Mouse (Mus musculus) midbrain, postnatal 0 days (tissue): Measurements from ENCODE around the gene Mrps34. TPM values are rescaled to one million over a fixed set of nuclear protein-coding genes. Genes with fewer than 3 reads are reported as not detected.

Source experiments
- ATAC-seq: fragments of 200-750 bp; cut with Nextera tagmentation; 2 replicates; pipeline ENCODE4 v1.8.0; 2017; ENCODE audit warnings: moderate number of reproducible peaks, mild to moderate bottlenecking, moderate TSS enrichment, moderate library complexity; ENCODE audit not compliant: low FRiP score
- DNase-seq: peaks from one replicate; pipeline ENCODE4 v3.0.0-alpha.2; 2015; ENCODE audit warnings: low spot score
- H3K27ac ChIP-seq: fragments of 300-500 bp; sonication (generic); 2 replicates; pipeline ENCODE4 v1.5.1; 2014; ENCODE audit warnings: low read depth, mild to moderate bottlenecking, low read length, mixed read lengths
- H3K27me3 ChIP-seq: fragments of 300-500 bp; sonication (generic); 2 replicates; pipeline ENCODE4 v1.6.1; 2014; ENCODE audit warnings: low read length, control low read depth, mixed read lengths; ENCODE audit not compliant: insufficient read depth
- H3K36me3 ChIP-seq: fragments of 300-500 bp; sonication (generic); 2 replicates; pipeline ENCODE4 v1.6.1; 2014; ENCODE audit warnings: low read length, control low read depth, mixed read lengths; ENCODE audit not compliant: insufficient read depth
- H3K4me1 ChIP-seq: fragments of 300-500 bp; sonication (generic); 2 replicates; pipeline ENCODE4 v1.6.1; 2014; ENCODE audit warnings: mild to moderate bottlenecking, control low read depth, antibody characterized with exemption, low read length, mixed read lengths; ENCODE audit not compliant: insufficient read depth
- H3K4me2 ChIP-seq: fragments of 300-500 bp; sonication (generic); 2 replicates; pipeline ENCODE4 v1.6.1; 2014; ENCODE audit warnings: low read depth, mild to moderate bottlenecking, low read length, mixed read lengths; ENCODE audit not compliant: poor library complexity, severe bottlenecking
- H3K4me3 ChIP-seq: fragments of 300-500 bp; sonication (generic); 2 replicates; pipeline ENCODE4 v1.5.1; 2014; ENCODE audit warnings: low read depth, mild to moderate bottlenecking, low read length, moderate library complexity
- H3K9ac ChIP-seq: fragments of 300-500 bp; sonication (generic); replicated peaks from 2 replicates; pipeline ENCODE4 v1.6.1; 2014; ENCODE audit warnings: mild to moderate bottlenecking, low read length, moderate library complexity, mixed read lengths; ENCODE audit not compliant: poor library complexity, severe bottlenecking
- H3K9me3 ChIP-seq: fragments of 300-500 bp; sonication (generic); 2 replicates; pipeline ENCODE4 v1.6.1; 2016; ENCODE audit warnings: low read length, control low read depth
- CTCF ChIP-seq: IDR thresholded peaks from 2 replicates; pipeline ENCODE4 v1.5.1; 2016; ENCODE audit warnings: antibody characterized with exemption, mild to moderate bottlenecking
- WGBS: fragments of 180-500 bp; shearing (Covaris S2); extraction: QIAGEN DNeasy Blood & Tissue Kit; methylation state at CpG from one replicate; pipeline ENCODE4 v1.1.7; 2014; 5-methylcytosine and 5-hydroxymethylcytosine counted together
- polyA plus RNA-seq: library from polyadenylated mRNA; unstranded; fragments of >200 nt; fragmentation: Nextera tagmentation; extraction: Ambion mirVana; gene quantifications from 2 replicates; pipeline ENCODE4 v1.2.1, GENCODE M21; 2015
- total RNA-seq: library from RNA; depleted of rRNA; stranded (reverse); fragments of >200 nt; gene quantifications from 2 replicates; pipeline ENCODE4 v1.2.3, GENCODE M21; 2014

Mrps34 gene
- total and polyA plus RNA-seq, 2 experiments from 2014 or later, result 43.8 to 128 TPM

- H3K4me2 ChIP-seq, result peak overlapping the region; percentile 98
- no peaks in the 10 kb centered on the region for H3K27me3 ChIP-seq
- H3K9me3 ChIP-seq, result no peaks in the 10 kb centered on the region
- peaks cover 14% of the 10 kb centered on the region for H3K4me1 ChIP-seq
- no peak for TF ChIP-seq CTCF
- peak overlapping the region; percentile 93 for H3K9ac ChIP-seq
- 10% methylated on average over 23 of the region's 23 CpGs for whole genome bisulfite sequencing
- H3K36me3 ChIP-seq, result peaks cover 50% of the 10 kb centered on the region
- DNase-seq (no peak), ATAC-seq (no peak)
- H3K4me3 ChIP-seq, result peak overlapping the region; percentile 87
- peak overlapping the region; percentile 91 for H3K27ac ChIP-seq
These were observed 790 bp downstream of the Mrps34 start for GRCm38 (mm10) chr17:24895571-24896240.

DNA sequence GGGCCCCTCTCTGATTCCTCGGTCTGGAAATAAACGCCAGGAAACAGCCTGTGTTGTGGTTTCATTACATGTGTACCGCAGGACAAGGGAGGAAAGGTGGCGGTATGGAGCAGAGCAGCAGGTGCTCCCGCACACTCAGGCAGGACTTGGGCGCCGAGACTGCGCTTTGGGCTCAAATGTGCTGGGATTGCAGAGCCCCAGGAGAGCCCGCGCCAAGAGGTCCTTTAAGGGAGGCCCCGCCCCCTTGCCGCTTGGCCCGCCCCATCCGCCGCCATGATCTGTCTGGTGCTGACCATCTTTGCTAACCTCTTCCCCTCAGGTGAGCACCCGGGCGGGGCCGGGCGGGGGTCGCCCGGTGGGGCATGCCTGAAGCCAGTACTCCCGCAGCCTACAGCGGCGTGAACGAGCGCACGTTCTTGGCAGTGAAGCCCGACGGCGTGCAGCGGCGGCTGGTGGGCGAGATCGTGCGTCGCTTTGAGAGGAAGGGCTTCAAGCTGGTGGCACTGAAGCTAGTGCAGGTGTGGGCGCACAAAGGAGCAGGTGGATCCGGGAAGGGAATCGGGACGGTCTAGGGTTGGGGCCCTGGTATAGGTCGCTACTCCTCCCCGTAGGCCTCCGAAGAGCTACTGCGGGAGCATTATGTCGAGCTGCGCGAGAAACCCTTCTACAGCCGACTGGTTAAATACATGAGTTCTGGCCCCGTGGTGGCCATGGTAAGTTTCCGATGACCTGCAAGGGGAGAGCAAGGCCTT lies 1.5 kb downstream of the Mrps34 start, which contains the start of gene Nme3:
Gene Nme3, plus strand, starts transcription at position 260 of the 752 bp plus-strand sequence.
- peak; percentile 49 for ATAC-seq
- Histone ChIP-seq H3K27me3 (no peaks in the 10 kb centered on the region), H3K36me3 (peaks cover 50% of the 10 kb centered on the region), H3K9ac (peak within 1 kb of the TSS; percentile 93), H3K9me3 (no peaks in the 10 kb centered on the region), H3K4me2 (peak within 1 kb of the TSS; percentile 98), H3K4me1 (peaks cover 14% of the 10 kb centered on the region), H3K4me3 (peak within 1 kb of the TSS; percentile 87), H3K27ac (peak within 1 kb of the TSS; percentile 91)
- WGBS, result under 1% methylated on average over 50 of the region's 50 CpGs
- DNase-seq, result peak; percentile 75
- peak; percentile 64 for TF ChIP-seq CTCF

- Histone ChIP-seq H3K9ac (peak overlapping the region; percentile 93), H3K36me3 (peaks cover 54% of the 10 kb centered on the region), H3K27me3 (no peaks in the 10 kb centered on the region), H3K9me3 (no peaks in the 10 kb centered on the region), H3K27ac (peak overlapping the region; percentile 91), H3K4me3 (peak overlapping the region; percentile 87), H3K4me2 (peak overlapping the region; percentile 98), H3K4me1 (peaks cover 14% of the 10 kb centered on the region)
- WGBS, result 23% methylated on average over 11 of the region's 11 CpGs
- DNase-seq (no peak), ATAC-seq (peak; percentile 12; the same call in 1 of the 2 replicates)
- no peak for TF ChIP-seq CTCF
These were observed 2.0 kb downstream of the Mrps34 start for GRCm38 (mm10) chr17:24896993-24897269.

GRCm38 (mm10) chr17:24897600-24897999 lies 2.7 kb downstream of the Mrps34 start:
- DNase-seq (no peak), ATAC-seq (no peak)
- Histone ChIP-seq H3K36me3 (peaks cover 54% of the 10 kb centered on the region), H3K27me3 (no peaks in the 10 kb centered on the region), H3K9ac (peak overlapping the region; percentile 93), H3K27ac (0 out of 2 replicates have a peak overlapping the region, but pooled peaks have one; percentile 91), H3K4me3 (peak overlapping the region; percentile 87), H3K4me2 (peak overlapping the region; percentile 98), H3K9me3 (no peaks in the 10 kb centered on the region), H3K4me1 (peaks cover 14% of the 10 kb centered on the region)
- no peak for TF ChIP-seq CTCF
- 79% methylated on average over 4 of the region's 4 CpGs for WGBS

DNA sequence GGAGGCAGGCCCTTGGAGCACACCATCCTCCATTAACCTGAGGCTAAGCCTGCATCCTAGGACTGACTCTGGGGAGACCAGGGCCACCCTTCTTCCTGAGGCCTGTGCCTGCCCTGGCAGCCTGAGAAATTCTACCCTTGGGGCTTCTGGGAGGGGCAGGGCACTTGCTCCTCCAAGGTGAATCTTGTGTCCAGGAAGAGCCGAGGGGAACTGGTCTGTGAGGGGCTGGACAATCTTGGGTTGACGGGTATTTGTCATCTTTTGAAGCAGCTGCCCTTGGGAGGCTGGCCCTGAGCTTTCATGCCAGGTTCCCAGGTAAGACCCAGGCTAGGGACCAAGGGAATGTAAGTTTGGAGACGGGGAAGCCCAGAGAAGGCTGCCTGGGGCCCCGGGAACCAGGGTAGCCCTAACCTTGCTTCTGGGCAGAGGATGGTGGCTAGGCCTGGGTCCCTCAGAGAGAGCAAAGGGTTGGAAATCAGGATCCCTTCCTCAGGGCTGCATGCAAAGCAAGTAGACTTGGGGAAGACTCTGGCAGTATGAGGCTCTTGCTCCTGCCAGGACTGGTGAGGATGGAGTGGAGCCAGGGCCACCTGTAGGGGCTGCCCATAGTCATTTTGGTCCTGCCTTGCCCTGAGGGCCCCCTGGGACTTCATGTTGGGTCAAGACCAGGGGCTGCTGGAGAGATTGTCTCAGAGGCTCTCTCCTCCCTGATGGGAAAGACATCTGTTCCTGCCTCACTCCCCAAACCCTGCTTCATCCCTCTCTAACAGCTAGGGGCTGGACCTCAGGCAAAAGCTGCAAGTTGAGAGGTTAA lies 3.3 kb downstream of the Mrps34 start:
- no peak overlapping the region for H3K27ac ChIP-seq
- H3K4me3 ChIP-seq, result no peak overlapping the region
- no peak overlapping the region for H3K4me2 ChIP-seq
- H3K9ac ChIP-seq, result peak overlapping the region; percentile 93
- H3K27me3 ChIP-seq, result no peaks in the 10 kb centered on the region
- H3K9me3 ChIP-seq, result no peaks in the 10 kb centered on the region
- H3K36me3 ChIP-seq, result peaks cover 54% of the 10 kb centered on the region
- no peak for TF ChIP-seq CTCF
- DNase-seq (no peak), ATAC-seq (no peak)
- H3K4me1 ChIP-seq, result peaks cover 14% of the 10 kb centered on the region
- 82% methylated on average over 4 of the region's 4 CpGs for WGBS
